Mouse (Mus musculus) frontal cortex, postnatal 14 days (tissue): ENCODE data around the gene Cttnbp2nl.

Experiments used
- DNase-seq, 2 experiments: peaks; one replicate each; pipeline ENCODE4 v3.0.0; 2022; ENCODE audit warnings: low spot score in 2 of 2

The Cttnbp2nl gene

GRCm38 (mm10) chr3:105014908-105015307 lies 38.0 kb downstream of the Cttnbp2nl start:
- no peak for DNase-seq

GRCm38 (mm10) chr3:105012696-105013313 lies 40.1 kb downstream of the Cttnbp2nl start:
- no peak for DNase-seq

- no peak for DNase-seq
These were observed 41.1 kb downstream of the Cttnbp2nl start for GRCm38 (mm10) chr3:105011883-105012282.

- no peak for DNase-seq
These were observed 42.1 kb downstream of the Cttnbp2nl start for GRCm38 (mm10) chr3:105010681-105011339.

GRCm38 (mm10) chr3:105008070-105008469 lies 44.9 kb downstream of the Cttnbp2nl start:
- no peak for DNase-seq

- no peak for DNase-seq
These were observed 46.8 kb downstream of the Cttnbp2nl start for GRCm38 (mm10) chr3:105006101-105006500.

- DNase-seq, result no peak
These were observed 47.3 kb downstream of the Cttnbp2nl start for GRCm38 (mm10) chr3:105005561-105006065.

- DNase-seq, result no peak
These were observed 47.9 kb downstream of the Cttnbp2nl start for GRCm38 (mm10) chr3:105005011-105005410.

- peak in 1 of 2 experiments; percentile 45 for DNase-seq
These were observed 48.9 kb downstream of the Cttnbp2nl start for GRCm38 (mm10) chr3:105003960-105004463.

GRCm38 (mm10) chr3:105001374-105001773 lies 51.6 kb downstream of the Cttnbp2nl start:
- DNase-seq, result no peak

- DNase-seq, result no peak
These were observed 52.4 kb downstream of the Cttnbp2nl start for GRCm38 (mm10) chr3:105000561-105000960.

- no peak for DNase-seq
These were observed 55.4 kb downstream of the Cttnbp2nl start for GRCm38 (mm10) chr3:104997563-104997962.

- DNase-seq, result no peak
These were observed 57.2 kb downstream of the Cttnbp2nl start for GRCm38 (mm10) chr3:104995707-104996106.

GRCm38 (mm10) chr3:104994415-104994841 lies 58.5 kb downstream of the Cttnbp2nl start:
- no peak for DNase-seq

GRCm38 (mm10) chr3:104993800-104994199 lies 59.1 kb downstream of the Cttnbp2nl start:
- peak; percentile 39 to 51 for DNase-seq

- peak; percentile 78 to 88 for DNase-seq
These were observed 60.1 kb downstream of the Cttnbp2nl start for GRCm38 (mm10) chr3:104992709-104993388.

- DNase-seq, result no peak
These were observed 61.2 kb downstream of the Cttnbp2nl start for GRCm38 (mm10) chr3:104991703-104992102.

GRCm38 (mm10) chr3:104987884-104988283 lies 65.1 kb downstream of the Cttnbp2nl start:
- no peak for DNase-seq

- no peak for DNase-seq
These were observed 73.2 kb downstream of the Cttnbp2nl start for GRCm38 (mm10) chr3:104979735-104980134.

GRCm38 (mm10) chr3:104967548-104968300 lies 85.2 kb downstream of the Cttnbp2nl start:
- DNase-seq, result peak; percentile 70 to 87

- no peak for DNase-seq
These were observed 86.9 kb downstream of the Cttnbp2nl start for GRCm38 (mm10) chr3:104965991-104966554.
